Mouse (Mus musculus) hindbrain, postnatal 0 days (tissue): ENCODE measurements around the gene BC048679. TPM values are rescaled to one million over a fixed set of nuclear protein-coding genes. Genes with fewer than 3 reads are reported as not detected.

Source experiments
- ATAC-seq: fragments of 200-750 bp; cut with Nextera tagmentation; 2 replicates; pipeline ENCODE4 v1.8.0; 2017; ENCODE audit warnings: mild to moderate bottlenecking, moderate TSS enrichment, moderate library complexity
- DNase-seq: peaks from one replicate; pipeline ENCODE4 v3.0.0-alpha.2; 2015; ENCODE audit warnings: low spot score
- H3K27ac ChIP-seq: fragments of 300-500 bp; sonication (generic); 2 replicates; pipeline ENCODE4 v1.5.1; 2014; ENCODE audit warnings: mild to moderate bottlenecking
- H3K27me3 ChIP-seq: fragments of 300-500 bp; sonication (generic); 2 replicates; pipeline ENCODE4 v1.6.1; 2014; ENCODE audit warnings: low read length, mixed read lengths; ENCODE audit not compliant: insufficient read depth
- H3K36me3 ChIP-seq: fragments of 300-500 bp; sonication (generic); 2 replicates; pipeline ENCODE4 v1.6.1; 2014; ENCODE audit warnings: low read length, mixed read lengths; ENCODE audit not compliant: insufficient read depth
- H3K4me1 ChIP-seq: fragments of 300-500 bp; sonication (generic); 2 replicates; pipeline ENCODE4 v1.6.1; 2014; ENCODE audit warnings: antibody characterized with exemption, low read length, mixed read lengths; ENCODE audit not compliant: insufficient read depth
- H3K4me2 ChIP-seq: fragments of 300-500 bp; sonication (generic); 2 replicates; pipeline ENCODE4 v1.6.1; 2014; ENCODE audit warnings: low read depth, mild to moderate bottlenecking, low read length, moderate library complexity, mixed read lengths
- H3K4me3 ChIP-seq: fragments of 300-500 bp; sonication (generic); 2 replicates; pipeline ENCODE4 v1.5.1; 2014; ENCODE audit warnings: low read length
- H3K9ac ChIP-seq: fragments of 300-500 bp; sonication (generic); replicated peaks from 2 replicates; pipeline ENCODE4 v1.6.1; 2014; ENCODE audit warnings: mild to moderate bottlenecking, low read length, moderate library complexity, mixed read lengths
- H3K9me3 ChIP-seq: fragments of 300-500 bp; sonication (generic); 2 replicates; pipeline ENCODE4 v1.6.1; 2016; ENCODE audit warnings: low read length, mixed read lengths
- CTCF ChIP-seq: IDR thresholded peaks from 2 replicates; pipeline ENCODE4 v1.5.1; 2016; ENCODE audit warnings: antibody characterized with exemption, control low read depth, low read depth
- WGBS: fragments of 180-500 bp; shearing (Covaris S2); extraction: QIAGEN DNeasy Blood & Tissue Kit; methylation state at CpG from one replicate; pipeline ENCODE4 v1.1.7; 2014; 5-methylcytosine and 5-hydroxymethylcytosine counted together
- polyA plus RNA-seq: library from polyadenylated mRNA; unstranded; fragments of >200 nt; fragmentation: Nextera tagmentation; extraction: Ambion mirVana; gene quantifications from 2 replicates; pipeline ENCODE4 v1.2.1, GENCODE M21; 2015
- total RNA-seq: library from RNA; depleted of rRNA; stranded (reverse); fragments of >200 nt; gene quantifications from 2 replicates; pipeline ENCODE4 v1.2.3, GENCODE M21; 2014

Gene BC048679
- total and polyA plus RNA-seq, 2 experiments from 2014 or later: not detected

- Histone ChIP-seq H3K27me3 (no peaks in the 10 kb centered on the region), H3K36me3 (peaks cover 41% of the 10 kb centered on the region), H3K9me3 (no peaks in the 10 kb centered on the region), H3K4me1 (no peaks in the 10 kb centered on the region), H3K4me2 (no peak overlapping the region), H3K4me3 (no peak overlapping the region), H3K9ac (no peak overlapping the region), H3K27ac (no peak overlapping the region)
- ATAC-seq (no peak), DNase-seq (no peak)
- WGBS: 82% methylated on average over 1 of the region's 1 CpGs
- no peak for TF ChIP-seq CTCF
Observed at GRCm38 (mm10) chr7:81531462-81531861, 33.4 kb upstream of the BC048679 start.

GRCm38 (mm10) chr7:81528918-81529317, 30.8 kb upstream of the BC048679 start:
- H3K9ac ChIP-seq: no peak overlapping the region
- 96% methylated on average over 8 of the region's 8 CpGs for whole genome bisulfite sequencing
- H3K4me2 ChIP-seq: no peak overlapping the region
- no peaks in the 10 kb centered on the region for H3K9me3 ChIP-seq
- no peaks in the 10 kb centered on the region for H3K27me3 ChIP-seq
- no peak for DNase-seq
- no peak for ATAC-seq
- no peak overlapping the region for H3K4me3 ChIP-seq
- no peak overlapping the region for H3K27ac ChIP-seq
- no peak for TF ChIP-seq CTCF
- H3K4me1 ChIP-seq: peaks cover 10% of the 10 kb centered on the region; the same call in 1 of the 2 replicates
- H3K36me3 ChIP-seq: peaks cover 35% of the 10 kb centered on the region

GRCm38 (mm10) chr7:81523663-81524017, 25.6 kb upstream of the BC048679 start:
- peak overlapping the region; percentile 72 for H3K9ac ChIP-seq
- DNase-seq (no peak), ATAC-seq (no peak; the same call in 1 of the 2 replicates)
- no peaks in the 10 kb centered on the region for H3K27me3 ChIP-seq
- H3K4me1 ChIP-seq: peaks cover 11% of the 10 kb centered on the region; the same call in 1 of the 2 replicates
- 10% methylated on average over 13 of the region's 13 CpGs for WGBS
- H3K36me3 ChIP-seq: peaks cover 1% of the 10 kb centered on the region; the same call in 1 of the 2 replicates
- no peaks in the 10 kb centered on the region for H3K9me3 ChIP-seq
- H3K4me2 ChIP-seq: peak overlapping the region; percentile 74
- H3K4me3 ChIP-seq: peak overlapping the region; percentile 50
- peak overlapping the region; percentile 96 for H3K27ac ChIP-seq
- TF ChIP-seq CTCF: no peak

- ATAC-seq (peak; percentile 99), DNase-seq (peak; percentile 99)
- peak; percentile 68 for TF ChIP-seq CTCF
- no peaks in the 10 kb centered on the region for H3K9me3 ChIP-seq
- peak overlapping the region; percentile 50 for H3K4me3 ChIP-seq
- under 1% methylated on average over 31 of the region's 31 CpGs for WGBS
- H3K27ac ChIP-seq: peak overlapping the region; percentile 96
- H3K36me3 ChIP-seq: no peaks in the 10 kb centered on the region
- H3K27me3 ChIP-seq: no peaks in the 10 kb centered on the region
- peaks cover 11% of the 10 kb centered on the region; the same call in 1 of the 2 replicates for H3K4me1 ChIP-seq
- H3K9ac ChIP-seq: peak overlapping the region; percentile 72
- H3K4me2 ChIP-seq: peak overlapping the region; percentile 74
Observed at GRCm38 (mm10) chr7:81523008-81523662, 25.1 kb upstream of the BC048679 start.

- TF ChIP-seq CTCF: peak; percentile 22
- 73% methylated on average over 6 of the region's 6 CpGs for WGBS
- Histone ChIP-seq H3K9me3 (no peaks in the 10 kb centered on the region), H3K4me2 (no peak overlapping the region), H3K4me3 (no peak overlapping the region), H3K4me1 (no peaks in the 10 kb centered on the region), H3K27me3 (no peaks in the 10 kb centered on the region), H3K36me3 (no peaks in the 10 kb centered on the region), H3K9ac (no peak overlapping the region), H3K27ac (no peak overlapping the region)
- peak; percentile 13 for DNase-seq
- ATAC-seq: no peak
Observed at GRCm38 (mm10) chr7:81516154-81517030, 18.3 kb upstream of the BC048679 start.

GRCm38 (mm10) chr7:81514906-81515590, 17.0 kb upstream of the BC048679 start:
- no peak overlapping the region for H3K4me2 ChIP-seq
- ATAC-seq (no peak), DNase-seq (no peak)
- no peaks in the 10 kb centered on the region for H3K27me3 ChIP-seq
- no peak for TF ChIP-seq CTCF
- no peak overlapping the region for H3K4me3 ChIP-seq
- no peaks in the 10 kb centered on the region for H3K9me3 ChIP-seq
- WGBS: 66% methylated on average over 13 of the region's 13 CpGs
- H3K9ac ChIP-seq: no peak overlapping the region
- H3K4me1 ChIP-seq: no peaks in the 10 kb centered on the region
- no peaks in the 10 kb centered on the region for H3K36me3 ChIP-seq
- H3K27ac ChIP-seq: no peak overlapping the region
